Mouse (Mus musculus): Measurements from ENCODE around the gene Phf19. TPM values are rescaled to one million over a fixed set of nuclear protein-coding genes. Genes with fewer than 3 reads are reported as not detected.

Gene Phf19
- total and polyA plus RNA-seq, 3 experiments = 16.8 to 25.4 (median 20.5) TPM

DNA sequence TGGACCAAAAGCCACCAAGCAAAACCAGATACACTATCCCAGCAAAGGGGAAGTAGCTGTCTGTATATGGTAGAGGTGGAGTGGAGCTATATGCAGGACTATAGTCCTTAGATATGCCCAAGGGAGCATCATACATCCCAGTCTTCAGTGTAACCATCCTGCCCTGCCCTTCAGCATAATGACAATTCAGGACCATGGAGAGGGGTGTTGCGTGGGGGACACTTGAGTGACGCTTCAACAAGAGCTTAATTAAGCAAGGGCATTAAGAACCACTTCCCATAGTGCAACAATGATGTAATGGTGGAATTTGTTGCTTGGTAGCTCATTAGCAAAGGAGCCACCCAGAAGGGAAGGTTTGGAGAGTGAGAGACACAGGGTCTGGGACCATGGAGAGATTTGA, 34.8 kb upstream of the Phf19 start:
- peaks cover 44% of the 10 kb centered on the region for H3K79me2 ChIP-seq (replicated peaks; ENCODE audit: control insufficient read depth, extremely low read depth, insufficient read depth, poor library complexity, severe bottlenecking)
- in situ Hi-C loops (cut with MboI; ENCODE audit: low pct_ligation_motif_present, low pct_unique_long_range_greater_than_20kb, low sequenced_read_pairs) (no loop called here), dilution Hi-C loops (cut with MboI; ENCODE audit: extremely low pct_ligation_motif_present, extremely low pct_unique_long_range_greater_than_20kb, low sequenced_read_pairs) (no loop called here)
- no peak overlapping the region for H3K4me2 ChIP-seq (ENCODE audit: insufficient read depth, low read depth, poor library complexity, severe bottlenecking)
- DNase-seq (ENCODE audit: extremely low read depth) = no peak
- no peak overlapping the region for H3K9ac ChIP-seq (ENCODE audit: insufficient read depth, low read depth)
- peaks cover 37 to 84% of the 10 kb centered on the region in 2 experiments for H3K4me1 ChIP-seq (ENCODE audit: control insufficient read depth in 1 of 2, insufficient read depth in 2 of 2)
- no peaks in the 10 kb centered on the region for H3K9me3 ChIP-seq (replicated peaks; ENCODE audit: low read length)
- H3K4me3 ChIP-seq (replicated peaks in 1 of 3; ENCODE audit: low read depth in 2 of 3, low read length in 2 of 3, poor library complexity in 1 of 3) = no peak overlapping the region
- peaks cover 88 to 96% of the 10 kb centered on the region in 2 experiments for H3K36me3 ChIP-seq (replicated peaks in 1 of 2; ENCODE audit: control insufficient read depth in 1 of 2, insufficient read depth in 1 of 2, low read length in 1 of 2)
- no peaks in the 10 kb centered on the region for H3K27me3 ChIP-seq (replicated peaks)
- H3K27ac ChIP-seq (ENCODE audit: insufficient read depth, low read depth) = no peak overlapping the region
- TF ChIP-seq ZNF384 (IDR thresholded peaks at IDR 0.05; ENCODE audit: low read depth, low read length) (no peak), RAD21 (IDR thresholded peaks at IDR 0.05; ENCODE audit: low read depth, low read length) (no peak), BHLHE40 (IDR thresholded peaks at IDR 0.05; ENCODE audit: low read depth, low read length) (no peak), MAFK (IDR thresholded peaks at IDR 0.05; ENCODE audit: insufficient replicate concordance, low read length) (no peak), CHD2 (IDR thresholded peaks at IDR 0.05; ENCODE audit: low read length) (no peak), MEF2A (IDR thresholded peaks at IDR 0.05; ENCODE audit: borderline replicate concordance, low read depth, low read length) (no peak), MXI1 (IDR thresholded peaks at IDR 0.05; ENCODE audit: low read depth, low read length) (no peak), CHD1 (IDR thresholded peaks at IDR 0.05; ENCODE audit: low read depth, low read length) (no peak), SMC3 (IDR thresholded peaks at IDR 0.05; ENCODE audit: low read depth, low read length) (no peak), ZKSCAN1 (IDR thresholded peaks at IDR 0.05; ENCODE audit: borderline replicate concordance, low read depth, low read length) (no peak), TCF12 (IDR thresholded peaks at IDR 0.05; ENCODE audit: low read depth, low read length) (no peak), KAT2A (IDR thresholded peaks at IDR 0.05; ENCODE audit: insufficient replicate concordance, low read length) (no peak), E2F4 (IDR thresholded peaks at IDR 0.05; ENCODE audit: insufficient replicate concordance, low read depth, low read length) (no peak), ZC3H11A (IDR thresholded peaks at IDR 0.05; ENCODE audit: low read depth, low read length) (no peak), IRF4 (IDR thresholded peaks at IDR 0.05; ENCODE audit: low read depth, low read length) (no peak)

DNA sequence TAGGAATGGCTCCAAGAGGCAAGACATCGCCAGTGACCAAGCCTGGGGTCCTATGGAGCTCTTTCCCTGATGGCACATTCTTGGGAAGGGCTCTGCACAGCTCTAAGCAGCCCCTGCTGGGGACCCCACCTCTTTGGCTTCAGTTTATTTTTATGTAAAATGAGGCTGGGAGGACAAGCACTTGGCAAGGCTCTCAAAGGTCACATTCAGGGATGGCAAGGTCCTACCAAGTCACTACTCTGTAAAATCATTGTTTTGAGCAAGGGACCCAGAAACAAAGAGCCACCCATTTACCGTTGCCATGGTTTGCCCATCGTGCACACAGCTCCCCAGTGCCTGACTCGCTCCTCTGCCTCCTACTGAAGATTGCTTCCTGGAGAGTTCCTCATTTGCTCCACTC, 32.2 kb upstream of the Phf19 start:
- no peak for TF ChIP-seq CHD2 (IDR thresholded peaks at IDR 0.05; ENCODE audit: low read length)
- TF ChIP-seq KAT2A (IDR thresholded peaks at IDR 0.05; ENCODE audit: insufficient replicate concordance, low read length) = no peak
- TF ChIP-seq JUN (IDR thresholded peaks at IDR 0.05; ENCODE audit: insufficient read depth, low read depth, low read length) = no peak
- TF ChIP-seq POLR2A (IDR thresholded peaks at IDR 0.05; ENCODE audit: low read depth, low read length) = no peak
- TF ChIP-seq SIN3A (IDR thresholded peaks at IDR 0.05; ENCODE audit: low read length) = no peak
- no peak for TF ChIP-seq MXI1 (IDR thresholded peaks at IDR 0.05; ENCODE audit: low read depth, low read length)
- no peak for TF ChIP-seq E2F4 (IDR thresholded peaks at IDR 0.05; ENCODE audit: insufficient replicate concordance, low read depth, low read length)
- no peak for TF ChIP-seq MEF2A (IDR thresholded peaks at IDR 0.05; ENCODE audit: borderline replicate concordance, low read depth, low read length)
- no peak for DNase-seq (ENCODE audit: extremely low read depth)
- Histone ChIP-seq H3K79me2 (replicated peaks; ENCODE audit: control insufficient read depth, extremely low read depth, insufficient read depth, poor library complexity, severe bottlenecking) (peaks cover 22% of the 10 kb centered on the region), H3K4me1 (ENCODE audit: control insufficient read depth in 1 of 2, insufficient read depth in 2 of 2) (peaks cover 22 to 76% of the 10 kb centered on the region in 2 experiments), H3K9me3 (replicated peaks; ENCODE audit: low read length) (no peaks in the 10 kb centered on the region), H3K27me3 (replicated peaks) (no peaks in the 10 kb centered on the region), H3K4me2 (ENCODE audit: insufficient read depth, low read depth, poor library complexity, severe bottlenecking) (no peak overlapping the region), H3K36me3 (replicated peaks in 1 of 2; ENCODE audit: control insufficient read depth in 1 of 2, insufficient read depth in 1 of 2, low read length in 1 of 2) (peaks cover 82 to 92% of the 10 kb centered on the region in 2 experiments), H3K9ac (ENCODE audit: insufficient read depth, low read depth) (no peak overlapping the region), H3K27ac (ENCODE audit: insufficient read depth, low read depth) (no peak overlapping the region), H3K4me3 (replicated peaks in 1 of 3; ENCODE audit: low read depth in 2 of 3, low read length in 2 of 3, poor library complexity in 1 of 3) (no peak overlapping the region)
- in situ Hi-C loops (cut with MboI; ENCODE audit: low pct_ligation_motif_present, low pct_unique_long_range_greater_than_20kb, low sequenced_read_pairs) = no loop called here
- dilution Hi-C loops (cut with MboI; ENCODE audit: extremely low pct_ligation_motif_present, extremely low pct_unique_long_range_greater_than_20kb, low sequenced_read_pairs) = no loop called here
